Mouse (Mus musculus): ENCODE results near the gene Pnpla7. TPM values are rescaled to one million over a fixed set of nuclear protein-coding genes. Genes with fewer than 3 reads are reported as not detected.
A peak's percentile ranks its signal among the peaks of the same experiment; 100 is the strongest.

The Pnpla7 gene
- 6.6 and 7.7 TPM in 2 replicates for polyA plus RNA-seq (2015; fragmentation: Nextera tagmentation; extraction: Ambion mirVana)

DNA sequence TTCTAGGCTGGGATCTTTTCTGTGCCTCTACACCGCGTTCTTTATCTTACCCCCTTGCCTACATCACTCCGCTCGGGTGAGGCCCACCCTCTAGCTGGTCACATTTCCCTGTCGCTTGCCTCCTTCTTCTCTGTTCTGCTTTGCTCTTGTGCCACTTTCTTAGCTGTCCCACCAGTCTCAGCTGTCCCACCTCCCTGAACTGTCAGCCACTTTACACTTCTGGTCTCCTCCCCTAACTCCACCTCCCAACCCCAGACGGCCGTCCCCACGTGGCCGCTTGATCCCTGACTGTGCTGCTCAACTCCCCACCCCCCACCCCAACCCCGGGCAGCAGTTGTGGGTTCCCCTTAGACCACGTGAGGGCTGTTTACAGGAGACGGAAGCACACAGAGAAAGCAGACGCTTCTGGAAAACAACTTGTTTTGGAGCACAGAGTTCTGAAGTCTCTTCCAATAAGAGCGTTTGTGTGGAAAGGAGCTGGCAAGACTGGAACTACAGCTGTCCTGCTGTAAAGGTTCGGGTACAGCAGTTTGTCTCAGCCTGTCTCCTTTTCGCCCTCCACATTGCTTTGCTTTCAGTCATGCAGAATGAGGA lies at the start of gene Pnpla7:
Gene Pnpla7, plus strand, starts transcription at position 330 of the 594 bp plus-strand sequence.
- Histone ChIP-seq H3K4me2 (ENCODE audit: low read depth, low read length) (peak within 1 kb of the TSS; percentile 92), H3K27ac (ENCODE audit: low read length) (peak within 1 kb of the TSS; percentile 94), H3K27me3 (ENCODE audit: control insufficient read depth, insufficient read depth, low read depth, low read length) (no peaks in the 10 kb centered on the region), H3K9me3 (ENCODE audit: control insufficient read depth, low read length) (no peaks in the 10 kb centered on the region), H3K9ac (ENCODE audit: low read length) (peak within 1 kb of the TSS; percentile 76), H3K4me3 (ENCODE audit: low read length) (peak within 1 kb of the TSS; percentile 75), H3K4me1 (replicated peaks; ENCODE audit: control insufficient read depth, insufficient read depth, low read length) (peaks cover 12% of the 10 kb centered on the region), H3K36me3 (ENCODE audit: control insufficient read depth, insufficient read depth, low read length) (peaks cover 10% of the 10 kb centered on the region)
- WGBS: 0% methylated on average over 16 of the region's 16 CpGs
- ATAC-seq (ENCODE audit: low read depth): peak; percentile 85

DNA sequence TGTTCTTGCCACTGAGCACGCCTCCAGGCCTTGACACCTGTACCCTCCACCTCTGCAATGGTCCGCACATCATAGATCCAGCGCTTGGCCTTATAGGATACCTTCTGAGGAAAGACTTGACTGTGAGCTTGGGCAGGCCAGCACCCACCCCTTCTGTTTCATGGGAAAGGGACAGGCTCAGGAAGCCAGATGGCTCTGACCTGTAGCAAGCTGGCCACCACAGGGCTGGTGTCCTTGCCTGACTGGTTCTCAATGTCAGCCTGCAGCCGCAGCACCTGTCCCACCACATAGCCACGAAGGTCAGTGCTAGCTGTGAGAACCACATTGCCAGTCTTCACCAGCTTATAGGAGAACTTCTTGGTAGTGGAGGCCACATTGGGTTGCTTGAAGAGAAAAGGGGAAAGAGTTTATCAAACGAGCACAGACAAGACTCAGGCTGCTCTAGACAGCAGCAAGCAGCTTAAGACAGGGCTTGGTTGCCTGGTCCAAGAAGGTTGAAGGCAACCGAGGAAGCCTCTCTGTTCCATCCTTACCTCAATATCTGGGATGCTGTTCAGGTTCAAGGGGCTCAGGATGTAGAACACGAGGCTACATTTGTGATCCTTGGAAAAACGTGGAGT lies 49.4 kb upstream of the Pnpla7 start:
- H3K4me2 ChIP-seq (ENCODE audit: low read depth, low read length): no peak overlapping the region
- H3K36me3 ChIP-seq (ENCODE audit: control insufficient read depth, insufficient read depth, low read length): no peaks in the 10 kb centered on the region; the same call in 1 of the 2 replicates
- no peak for ATAC-seq (ENCODE audit: low read depth)
- H3K4me3 ChIP-seq (ENCODE audit: low read length): no peak overlapping the region
- H3K27me3 ChIP-seq (ENCODE audit: control insufficient read depth, insufficient read depth, low read depth, low read length): no peaks in the 10 kb centered on the region
- H3K4me1 ChIP-seq (replicated peaks; ENCODE audit: control insufficient read depth, insufficient read depth, low read length): peaks cover 24% of the 10 kb centered on the region
- H3K9ac ChIP-seq (ENCODE audit: low read length): no peak overlapping the region
- H3K27ac ChIP-seq (ENCODE audit: low read length): peak overlapping the region; percentile 94
- 70% methylated on average over 9 of the region's 9 CpGs for WGBS
- H3K9me3 ChIP-seq (ENCODE audit: control insufficient read depth, low read length): no peaks in the 10 kb centered on the region

DNA sequence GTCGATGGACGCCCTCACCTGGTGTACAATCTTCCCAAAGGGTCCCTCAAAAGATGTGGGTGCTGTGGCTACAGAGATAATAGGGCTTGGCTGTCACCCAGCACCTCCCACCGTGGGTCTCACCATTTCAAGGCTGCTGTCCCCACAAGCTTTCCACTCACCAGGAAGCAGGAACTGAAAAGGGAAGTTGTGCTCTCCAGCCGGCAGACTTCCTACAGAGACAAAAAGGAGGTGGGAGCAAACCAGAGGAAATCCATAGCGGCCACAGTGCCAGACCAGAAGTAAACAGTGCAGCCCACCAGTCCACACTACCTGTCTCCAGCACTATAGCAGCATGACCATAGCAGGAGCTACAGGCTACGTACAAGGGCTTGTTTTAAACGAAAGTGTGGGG lies 48.9 kb upstream of the Pnpla7 start:
- WGBS: 35% methylated on average over 7 of the region's 7 CpGs
- H3K4me2 ChIP-seq (ENCODE audit: low read depth, low read length): peak overlapping the region; percentile 49; the same call in 1 of the 2 replicates
- peak overlapping the region; percentile 94 for H3K27ac ChIP-seq (ENCODE audit: low read length)

DNA sequence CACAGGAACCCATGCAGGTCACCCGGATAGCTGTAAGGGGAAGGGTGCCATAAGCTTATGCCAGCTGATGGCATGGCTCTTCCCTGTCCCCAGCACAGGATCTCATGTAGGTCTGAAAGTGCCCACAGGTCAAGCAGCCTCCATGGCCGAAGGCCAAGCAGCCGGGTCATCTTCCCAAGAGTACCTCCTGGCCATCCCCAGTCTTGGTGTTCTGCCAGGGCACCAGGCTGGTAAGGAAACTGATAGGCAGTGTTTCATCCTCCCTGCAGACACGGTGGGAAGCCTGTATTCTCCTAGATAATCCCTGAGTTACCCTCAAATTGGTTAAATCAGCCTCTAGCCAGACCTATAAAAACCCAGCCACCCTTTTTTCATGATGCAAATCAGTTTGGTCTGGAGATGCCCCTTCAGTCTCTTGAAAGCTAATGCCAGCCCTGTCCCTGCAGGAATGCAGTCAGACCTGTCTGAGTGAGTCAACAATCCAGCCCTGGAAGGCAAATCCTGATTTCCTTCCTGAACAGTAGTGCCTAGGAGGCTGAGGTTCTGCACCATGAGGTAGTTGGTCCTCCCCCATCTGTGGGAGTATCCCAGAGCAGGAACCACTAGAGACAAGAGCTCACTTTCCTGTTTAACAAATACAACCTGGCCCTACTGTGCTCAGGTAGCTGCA lies 47.9 kb upstream of the Pnpla7 start:
- H3K27ac ChIP-seq (ENCODE audit: low read length): peak overlapping the region; percentile 99
- H3K9ac ChIP-seq (ENCODE audit: low read length): peak overlapping the region; percentile 36; the same call in 1 of the 2 replicates
- no peaks in the 10 kb centered on the region for H3K27me3 ChIP-seq (ENCODE audit: control insufficient read depth, insufficient read depth, low read depth, low read length)
- WGBS: 48% methylated on average over 4 of the region's 4 CpGs
- peak overlapping the region; percentile 49 for H3K4me2 ChIP-seq (ENCODE audit: low read depth, low read length)
- ATAC-seq (ENCODE audit: low read depth): peak; percentile 92
- no peaks in the 10 kb centered on the region; the same call in 1 of the 2 replicates for H3K36me3 ChIP-seq (ENCODE audit: control insufficient read depth, insufficient read depth, low read length)
- H3K4me1 ChIP-seq (replicated peaks; ENCODE audit: control insufficient read depth, insufficient read depth, low read length): peaks cover 24% of the 10 kb centered on the region
- H3K4me3 ChIP-seq (ENCODE audit: low read length): peak overlapping the region; percentile 17
- no peaks in the 10 kb centered on the region for H3K9me3 ChIP-seq (ENCODE audit: control insufficient read depth, low read length)

More for the DNA sequence above, 48.9 kb upstream of the Pnpla7 start:
- no peaks in the 10 kb centered on the region; the same call in 1 of the 2 replicates for H3K36me3 ChIP-seq (ENCODE audit: control insufficient read depth, insufficient read depth, low read length)
- peaks cover 24% of the 10 kb centered on the region for H3K4me1 ChIP-seq (replicated peaks; ENCODE audit: control insufficient read depth, insufficient read depth, low read length)
- H3K9me3 ChIP-seq (ENCODE audit: control insufficient read depth, low read length): no peaks in the 10 kb centered on the region
- H3K4me3 ChIP-seq (ENCODE audit: low read length): no peak overlapping the region
- H3K9ac ChIP-seq (ENCODE audit: low read length): peak overlapping the region; percentile 36
- no peaks in the 10 kb centered on the region for H3K27me3 ChIP-seq (ENCODE audit: control insufficient read depth, insufficient read depth, low read depth, low read length)
- peak; percentile 3; the same call in 1 of the 2 replicates for ATAC-seq (ENCODE audit: low read depth)

DNA sequence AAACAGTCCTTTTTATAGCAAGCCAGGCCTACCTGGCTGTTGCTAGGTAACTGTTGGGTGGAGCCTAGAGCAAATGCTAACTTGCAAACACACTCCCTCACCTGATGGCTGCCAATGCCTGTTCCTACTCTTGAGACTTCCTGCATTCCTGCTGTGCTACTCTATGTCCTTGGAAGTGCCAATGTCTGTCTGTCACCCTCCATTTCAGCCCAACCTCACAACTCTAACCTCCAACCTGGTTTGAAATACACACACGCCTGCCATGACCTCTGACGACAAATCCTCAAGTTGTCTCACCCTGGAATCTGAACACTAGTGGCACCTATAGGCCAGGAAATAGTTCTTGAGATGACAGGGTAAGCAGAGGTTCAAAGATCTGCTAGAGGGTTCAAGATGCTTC lies 46.7 kb upstream of the Pnpla7 start:
- H3K27me3 ChIP-seq (ENCODE audit: control insufficient read depth, insufficient read depth, low read depth, low read length): no peaks in the 10 kb centered on the region
- H3K9me3 ChIP-seq (ENCODE audit: control insufficient read depth, low read length): no peaks in the 10 kb centered on the region
- peak overlapping the region; percentile 99 for H3K27ac ChIP-seq (ENCODE audit: low read length)
- peak; percentile 56 for ATAC-seq (ENCODE audit: low read depth)
- H3K9ac ChIP-seq (ENCODE audit: low read length): no peak overlapping the region
- WGBS: 22% methylated on average over 2 of the region's 2 CpGs
- H3K4me2 ChIP-seq (ENCODE audit: low read depth, low read length): no peak overlapping the region
- no peaks in the 10 kb centered on the region; the same call in 1 of the 2 replicates for H3K36me3 ChIP-seq (ENCODE audit: control insufficient read depth, insufficient read depth, low read length)
- no peak overlapping the region for H3K4me3 ChIP-seq (ENCODE audit: low read length)
- H3K4me1 ChIP-seq (replicated peaks; ENCODE audit: control insufficient read depth, insufficient read depth, low read length): peaks cover 24% of the 10 kb centered on the region

DNA sequence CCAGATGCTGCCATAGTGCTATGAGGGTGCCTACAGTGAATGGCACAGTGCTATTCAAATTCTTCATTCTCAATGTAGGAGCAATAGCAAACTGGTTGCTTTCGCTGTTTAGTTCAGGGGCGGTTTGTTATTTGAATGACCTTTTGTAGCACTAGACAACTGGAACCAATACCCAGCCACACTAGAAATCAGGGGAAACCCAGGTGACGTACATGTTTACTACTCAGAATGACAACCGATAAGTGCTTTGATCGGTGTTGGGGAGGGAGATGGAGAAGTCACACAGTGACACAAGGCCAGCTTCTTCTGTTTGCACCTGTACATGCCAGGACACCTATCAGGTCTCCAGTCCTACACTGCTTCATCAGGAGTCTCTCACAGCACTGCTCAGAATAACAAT lies 46.2 kb upstream of the Pnpla7 start:
- WGBS: 90% methylated on average over 5 of the region's 5 CpGs
- H3K27ac ChIP-seq (ENCODE audit: low read length): peak overlapping the region; percentile 99

DNA sequence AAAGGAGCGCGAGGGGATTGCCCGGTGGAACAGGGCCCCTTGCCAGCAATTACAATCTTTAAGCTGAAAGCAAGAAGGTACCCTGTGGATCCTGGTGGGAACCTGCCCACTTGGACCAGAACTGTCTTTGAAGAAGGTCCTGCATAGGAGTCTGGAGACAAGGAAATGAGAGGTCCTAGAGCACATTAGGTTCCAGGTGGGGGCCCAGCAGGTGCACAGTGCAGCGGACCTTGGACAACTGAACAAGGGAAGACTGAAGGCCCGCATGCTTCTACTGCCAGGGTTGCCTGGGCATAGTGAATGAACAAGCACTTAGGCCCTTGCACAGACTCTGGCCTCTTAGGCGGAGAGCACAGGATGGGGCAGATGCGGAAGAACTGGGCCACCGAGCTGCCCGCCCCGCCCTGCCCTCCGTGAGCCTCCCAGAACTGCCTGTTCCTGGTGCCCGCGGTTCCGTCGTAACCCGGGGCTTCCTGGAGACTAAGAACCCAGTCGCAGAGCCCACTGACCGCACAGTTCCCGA lies 41.3 kb upstream of the Pnpla7 start:
- H3K27me3 ChIP-seq (ENCODE audit: control insufficient read depth, insufficient read depth, low read depth, low read length): no peaks in the 10 kb centered on the region
- ATAC-seq (ENCODE audit: low read depth): peak; percentile 64
- H3K36me3 ChIP-seq (ENCODE audit: control insufficient read depth, insufficient read depth, low read length): no peaks in the 10 kb centered on the region
- H3K4me2 ChIP-seq (ENCODE audit: low read depth, low read length): peak overlapping the region; percentile 97
- H3K9me3 ChIP-seq (ENCODE audit: control insufficient read depth, low read length): no peaks in the 10 kb centered on the region
- WGBS: 4% methylated on average over 18 of the region's 19 CpGs
- H3K4me1 ChIP-seq (replicated peaks; ENCODE audit: control insufficient read depth, insufficient read depth, low read length): peaks cover 12% of the 10 kb centered on the region
- H3K27ac ChIP-seq (ENCODE audit: low read length): peak overlapping the region; percentile 97
- H3K9ac ChIP-seq (ENCODE audit: low read length): peak overlapping the region; percentile 90
- H3K4me3 ChIP-seq (ENCODE audit: low read length): peak overlapping the region; percentile 85

More for the DNA sequence above, 46.2 kb upstream of the Pnpla7 start:
- H3K4me2 ChIP-seq (ENCODE audit: low read depth, low read length): no peak overlapping the region
- peaks cover 27% of the 10 kb centered on the region for H3K4me1 ChIP-seq (replicated peaks; ENCODE audit: control insufficient read depth, insufficient read depth, low read length)
- no peaks in the 10 kb centered on the region for H3K27me3 ChIP-seq (ENCODE audit: control insufficient read depth, insufficient read depth, low read depth, low read length)
- no peak for ATAC-seq (ENCODE audit: low read depth)
- H3K9ac ChIP-seq (ENCODE audit: low read length): no peak overlapping the region
- H3K9me3 ChIP-seq (ENCODE audit: control insufficient read depth, low read length): no peaks in the 10 kb centered on the region
- no peaks in the 10 kb centered on the region; the same call in 1 of the 2 replicates for H3K36me3 ChIP-seq (ENCODE audit: control insufficient read depth, insufficient read depth, low read length)
- no peak overlapping the region for H3K4me3 ChIP-seq (ENCODE audit: low read length)

DNA sequence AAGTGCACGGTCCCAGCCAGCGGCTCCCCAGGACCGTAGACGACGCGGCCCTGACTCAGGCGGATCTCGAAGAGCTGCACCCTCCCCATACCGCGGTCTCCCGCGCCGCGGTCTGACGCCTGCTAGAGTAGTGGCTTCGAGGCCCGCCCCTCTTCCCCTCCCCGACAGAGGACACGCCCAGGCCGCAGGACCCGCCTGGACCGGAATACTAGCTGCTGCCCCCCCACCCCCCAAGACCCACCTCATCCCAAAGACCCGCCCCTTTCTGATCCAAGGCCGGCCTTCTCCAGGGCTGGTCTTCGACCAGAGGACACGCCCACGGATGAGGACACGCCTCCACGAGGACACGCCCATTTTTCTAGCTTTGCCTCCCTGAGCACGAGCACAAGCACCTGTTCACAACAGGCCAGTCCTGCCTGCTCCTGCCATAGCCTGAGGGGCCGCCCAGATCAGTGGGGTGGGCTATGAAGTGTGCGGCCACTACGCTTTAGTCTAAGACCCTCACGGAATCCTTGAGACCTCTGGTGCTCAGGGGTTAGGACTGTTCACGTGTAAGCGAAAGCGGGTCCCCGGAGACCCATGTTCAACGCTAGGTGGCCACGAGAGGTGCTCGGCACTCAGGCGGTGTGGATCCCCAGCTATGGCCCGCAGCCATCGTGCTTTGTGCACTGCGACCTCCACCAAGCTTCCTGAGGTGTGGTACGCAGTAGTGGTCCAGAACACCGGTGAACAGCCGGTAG lies 40.6 kb upstream of the Pnpla7 start, which contains the start of gene Arrdc1:
Gene Arrdc1, minus strand, starts transcription at position 196 of the 740 bp plus-strand sequence.
- H3K36me3 ChIP-seq (ENCODE audit: control insufficient read depth, insufficient read depth, low read length): no peaks in the 10 kb centered on the region
- H3K27ac ChIP-seq (ENCODE audit: low read length): peak within 1 kb of the TSS; percentile 97
- H3K9me3 ChIP-seq (ENCODE audit: control insufficient read depth, low read length): no peaks in the 10 kb centered on the region
- peaks cover 8% of the 10 kb centered on the region for H3K4me1 ChIP-seq (replicated peaks; ENCODE audit: control insufficient read depth, insufficient read depth, low read length)
- WGBS: under 1% methylated on average over 48 of the region's 49 CpGs
- no peaks in the 10 kb centered on the region for H3K27me3 ChIP-seq (ENCODE audit: control insufficient read depth, insufficient read depth, low read depth, low read length)
- peak; percentile 95 for ATAC-seq (ENCODE audit: low read depth)
- peak within 1 kb of the TSS; percentile 97 for H3K4me2 ChIP-seq (ENCODE audit: low read depth, low read length)
- H3K4me3 ChIP-seq (ENCODE audit: low read length): peak within 1 kb of the TSS; percentile 85
- H3K9ac ChIP-seq (ENCODE audit: low read length): peak within 1 kb of the TSS; percentile 90

Data from lung, embryonic 16.5 days (tissue).